Mouse (Mus musculus) gastrocnemius, adult 18-20 months (tissue): ENCODE measurements at regions not wholly inside any gene's neighbourhood (a gene's known extent, or its start where the extent isn't known, plus 50 kb on each side); places are given as distances from the start of the nearest gene placed in this dataset.

ENCODE experiments used
- DNase-seq: peaks from one replicate; pipeline ENCODE4 v3.0.0; 2021; ENCODE audit warnings: low spot score

GRCm38 (mm10) chr10:21446641-21447040 lies 69.5 kb downstream of the Aldh8a1 start:
- DNase-seq = no peak

- DNase-seq = no peak
Measured at GRCm38 (mm10) chr10:21448132-21448531, 71.0 kb downstream of the Aldh8a1 start.

GRCm38 (mm10) chr10:21448942-21449341 lies 71.9 kb downstream of the Aldh8a1 start:
- no peak for DNase-seq

GRCm38 (mm10) chr10:21452611-21453010 lies 75.5 kb downstream of the Aldh8a1 start:
- DNase-seq = no peak

- DNase-seq = no peak
Measured at GRCm38 (mm10) chr10:21453527-21453926, 76.4 kb downstream of the Aldh8a1 start.

- no peak for DNase-seq
Measured at GRCm38 (mm10) chr10:21454153-21454552, 77.1 kb downstream of the Aldh8a1 start.

GRCm38 (mm10) chr10:21454757-21455156 lies 77.7 kb downstream of the Aldh8a1 start:
- DNase-seq = no peak

- DNase-seq = no peak
Measured at GRCm38 (mm10) chr10:21455863-21456262, 78.8 kb downstream of the Aldh8a1 start.

GRCm38 (mm10) chr10:21456359-21456758 lies 79.3 kb downstream of the Aldh8a1 start:
- no peak for DNase-seq

GRCm38 (mm10) chr10:21456991-21457390 lies 79.9 kb downstream of the Aldh8a1 start:
- DNase-seq = no peak

GRCm38 (mm10) chr10:21458608-21459007 lies 81.5 kb downstream of the Aldh8a1 start:
- no peak for DNase-seq

- no peak for DNase-seq
Measured at GRCm38 (mm10) chr10:21460062-21460461, 83.0 kb downstream of the Aldh8a1 start.

GRCm38 (mm10) chr10:21462915-21463314 lies 85.8 kb downstream of the Aldh8a1 start:
- no peak for DNase-seq

GRCm38 (mm10) chr10:21465362-21465761 lies 88.3 kb downstream of the Aldh8a1 start:
- peak; percentile 88 for DNase-seq

- no peak for DNase-seq
Measured at GRCm38 (mm10) chr10:21465806-21466377, 88.8 kb downstream of the Aldh8a1 start.

GRCm38 (mm10) chr10:21467425-21468085 lies 90.5 kb downstream of the Aldh8a1 start:
- DNase-seq = no peak

GRCm38 (mm10) chr10:21468421-21468820 lies 91.3 kb downstream of the Aldh8a1 start:
- DNase-seq = no peak

- DNase-seq = no peak
Measured at GRCm38 (mm10) chr10:21469961-21470360, 92.9 kb downstream of the Aldh8a1 start.

- DNase-seq = no peak
Measured at GRCm38 (mm10) chr10:21470589-21470988, 93.5 kb downstream of the Aldh8a1 start.

GRCm38 (mm10) chr10:21474242-21474641 lies 97.2 kb downstream of the Aldh8a1 start:
- DNase-seq = no peak

- DNase-seq = no peak
Measured at GRCm38 (mm10) chr10:21478004-21478403, 100.9 kb downstream of the Aldh8a1 start.

GRCm38 (mm10) chr10:21479403-21479802 lies 102.3 kb downstream of the Aldh8a1 start:
- DNase-seq = no peak

GRCm38 (mm10) chr10:21481255-21481654 lies 104.2 kb downstream of the Aldh8a1 start:
- no peak for DNase-seq
